Comparison of ENCODE assay signal across 15 mouse cellular contexts in genomic region chr7:68144266-68144665, GRCm38 (mm10).
DNase-seq lines count a peak whose midpoint lies in the region; ATAC-seq lines count a peak whose summit lies in the region.
"Had no signal": no experiment of that assay in that cellular context is flagged by ENCODE, and none has a peak within 500 bp of the region (broad histone marks: within the 10 kb centered on the region; RNA-seq: fewer than 3 reads in every experiment).

No protein-coding gene starts in this region.

- no peak for DNase-seq in heart, postnatal 25 days (ENCODE audit: low spot score)
- DNase-seq in thymus, postnatal 14 days, result peak; percentile 75
- DNase-seq in right cerebral cortex, postnatal 36 days (ENCODE audit: low spot score in 2 of 2), result no peak
- no peak for DNase-seq in right cerebral cortex, postnatal 25 days
- DNase-seq: adrenal gland, adult 2 months; cerebellum, adult 9-11 months; gastrocnemius, postnatal 25 days; kidney, adult 18-20 months; lung, adult 18-20 months had no signal

- peaks cover 58% of the 10 kb centered on the region for H3K4me1 ChIP-seq in heart, embryonic 16.5 days (ENCODE audit: control insufficient read depth, insufficient read depth, low read length)

- no peak overlapping the region; the same call in 1 of the 2 replicates for H3K9ac ChIP-seq in heart, embryonic 16.5 days (ENCODE audit: low read length)
- H3K9ac ChIP-seq: limb, embryonic 12.5 days had no signal

- H3K36me3 ChIP-seq in heart, embryonic 16.5 days (ENCODE audit: control insufficient read depth, insufficient read depth), result no peaks in the 10 kb centered on the region
- H3K36me3 ChIP-seq: limb, embryonic 12.5 days had no signal

- H3K27me3 ChIP-seq in heart, embryonic 16.5 days (ENCODE audit: control insufficient read depth, insufficient read depth, low read length), result no peaks in the 10 kb centered on the region
- H3K27me3 ChIP-seq: limb, embryonic 12.5 days; Patski had no signal

- intact Hi-C loops in heart, postnatal 25 days (cut with DNase I), result no loop called here

- H3K9me3 ChIP-seq in heart, embryonic 16.5 days (replicated peaks; ENCODE audit: control insufficient read depth, low read length), result no peaks in the 10 kb centered on the region
- H3K9me3 ChIP-seq: limb, embryonic 12.5 days had no signal

- peak overlapping the region; percentile 80 for H3K27ac ChIP-seq in heart, embryonic 16.5 days (ENCODE audit: low read length)
- H3K27ac ChIP-seq: limb, embryonic 12.5 days had no signal

- 39% methylated on average over 6 of the region's 6 CpGs for WGBS in heart, embryonic 16.5 days

- H3K4me2 ChIP-seq in heart, embryonic 16.5 days (ENCODE audit: low read depth, low read length), result no peak overlapping the region
- H3K4me2 ChIP-seq: limb, embryonic 12.5 days had no signal

- H3K4me3 ChIP-seq in heart, embryonic 16.5 days (ENCODE audit: low read length), result no peak overlapping the region
- H3K4me3 ChIP-seq: limb, embryonic 12.5 days had no signal

- no peak for ATAC-seq in heart, embryonic 16.5 days (replicated peaks; ENCODE audit: extremely low read depth, insufficient read depth, low FRiP score)
- peak; percentile 24 for ATAC-seq in CD4-positive, CD25-positive, alpha-beta regulatory T cell, adult 4 months
- ATAC-seq in granulocyte monocyte progenitor cell, adult 5-6 weeks (replicated peaks; ENCODE audit: poor library complexity, severe bottlenecking), result peak; percentile 31
- ATAC-seq: hindbrain, embryonic 16.5 days; Patski had no signal
